Mouse (Mus musculus) midbrain, embryonic 12.5 days (tissue): ENCODE data around the gene Hoxb4. TPM values are rescaled to one million over a fixed set of nuclear protein-coding genes. Genes with fewer than 3 reads are reported as not detected.

Experiments
- ATAC-seq: fragments of 200-750 bp; cut with Nextera tagmentation; 2 replicates; pipeline ENCODE4 v1.8.0; 2017; ENCODE audit warnings: low read depth, moderate TSS enrichment, moderate library complexity; ENCODE audit not compliant: low FRiP score
- H3K27ac ChIP-seq: fragments of 300-500 bp; sonication (generic); replicated peaks from 2 replicates; pipeline ENCODE4 v1.5.1; 2016; ENCODE audit warnings: mild to moderate bottlenecking
- H3K27me3 ChIP-seq: fragments of 300-500 bp; sonication (generic); 2 replicates; pipeline ENCODE4 v1.6.1; 2016; ENCODE audit warnings: mild to moderate bottlenecking
- H3K36me3 ChIP-seq: fragments of 300-500 bp; sonication (generic); 2 replicates; pipeline ENCODE4 v1.6.1; 2016
- H3K4me1 ChIP-seq: fragments of 300-500 bp; sonication (generic); 2 replicates; pipeline ENCODE4 v1.6.1; 2016
- H3K4me2 ChIP-seq: fragments of 300-500 bp; sonication (generic); replicated peaks from 2 replicates; pipeline ENCODE4 v1.6.1; 2016; ENCODE audit warnings: mild to moderate bottlenecking, moderate library complexity
- H3K4me3 ChIP-seq: fragments of 300-500 bp; sonication (generic); 2 replicates; pipeline ENCODE4 v1.5.1; 2016; ENCODE audit warnings: mild to moderate bottlenecking
- H3K9ac ChIP-seq: fragments of 300-500 bp; sonication (generic); replicated peaks from 2 replicates; pipeline ENCODE4 v1.6.1; 2016; ENCODE audit warnings: mild to moderate bottlenecking, moderate library complexity
- H3K9me3 ChIP-seq: fragments of 300-500 bp; sonication (generic); 2 replicates; pipeline ENCODE4 v1.6.1; 2016; ENCODE audit warnings: mild to moderate bottlenecking
- WGBS: fragments of 180-500 bp; shearing (Covaris S2); methylation state at CpG from one replicate; pipeline ENCODE4 v1.1.7; 2016; 5-methylcytosine and 5-hydroxymethylcytosine counted together
- polyA plus RNA-seq: library from polyadenylated mRNA; unstranded; fragments of >200 nt; fragmentation: Nextera tagmentation; extraction: Ambion mirVana; gene quantifications from 2 replicates; pipeline ENCODE4 v1.2.1, GENCODE M21; 2016

Hoxb4 gene
- polyA plus RNA-seq, 1 experiment from 2014 or later = not detected

GRCm38 (mm10) chr11:96324125-96324524 is 6.1 kb downstream of the Hoxb4 start:
- no peak overlapping the region for H3K9ac ChIP-seq
- no peak for ATAC-seq

DNA sequence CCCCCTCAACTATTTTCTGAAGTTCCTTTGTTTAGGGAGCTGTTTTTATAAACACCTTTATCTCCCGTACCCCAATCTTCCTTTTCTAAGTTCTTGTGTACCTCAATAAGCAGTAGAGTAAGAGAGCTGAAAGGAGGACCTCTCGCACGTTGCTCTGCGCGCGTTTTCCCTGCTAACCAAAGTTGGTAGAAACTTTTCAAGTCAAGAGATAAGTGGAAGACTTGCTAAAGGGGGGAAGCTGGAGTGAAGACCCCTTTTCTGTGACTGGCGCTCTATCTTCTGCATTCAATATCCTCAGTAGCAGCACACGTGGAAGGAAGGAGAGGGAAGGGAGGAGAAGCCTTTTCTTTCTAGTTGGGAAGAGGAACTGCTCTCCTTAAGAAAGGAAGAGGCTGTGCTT is 6.9 kb downstream of the Hoxb4 start:
- no peak overlapping the region for H3K4me2 ChIP-seq
- 2% methylated on average over 8 of the region's 8 CpGs for WGBS
- no peak for ATAC-seq
- no peaks in the 10 kb centered on the region for H3K9me3 ChIP-seq
- H3K4me3 ChIP-seq = no peak overlapping the region
- no peaks in the 10 kb centered on the region for H3K4me1 ChIP-seq
- no peak overlapping the region for H3K27ac ChIP-seq
- H3K36me3 ChIP-seq = no peaks in the 10 kb centered on the region
- H3K27me3 ChIP-seq = peaks cover 100% of the 10 kb centered on the region
- no peak overlapping the region for H3K9ac ChIP-seq

More at GRCm38 (mm10) chr11:96324125-96324524, 6.1 kb downstream of the Hoxb4 start:
- Histone ChIP-seq H3K27me3 (peaks cover 100% of the 10 kb centered on the region), H3K4me2 (no peak overlapping the region), H3K9me3 (no peaks in the 10 kb centered on the region), H3K36me3 (no peaks in the 10 kb centered on the region), H3K4me3 (no peak overlapping the region), H3K27ac (no peak overlapping the region), H3K4me1 (0 out of 2 replicates have a peak, but pooled peaks cover under 1% of the 10 kb centered on the region)
- under 1% methylated on average over 5 of the region's 5 CpGs for WGBS

DNA sequence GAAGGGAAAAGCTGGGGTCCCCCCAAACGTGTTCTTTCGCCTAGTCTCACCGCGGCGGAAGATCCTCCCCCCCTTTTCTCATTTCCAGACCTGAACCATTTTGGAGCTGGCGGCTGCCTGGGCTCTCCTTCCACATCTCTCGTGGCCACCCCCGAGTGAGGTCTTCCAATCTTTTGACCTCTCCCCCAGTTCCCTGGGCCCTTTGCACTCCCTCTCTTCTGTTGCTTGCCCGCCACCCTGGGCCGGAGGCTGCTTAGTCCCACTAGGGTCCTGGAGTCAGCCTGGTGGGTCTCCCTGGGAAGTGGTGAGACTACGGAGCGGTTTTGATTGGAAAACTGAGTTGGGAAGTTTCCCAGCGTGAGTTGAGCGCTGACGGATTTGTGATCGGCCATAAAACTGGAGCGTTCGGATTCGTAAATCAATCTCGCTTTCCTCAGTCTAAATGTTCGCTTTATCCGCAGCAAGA is 7.7 kb downstream of the Hoxb4 start:
- H3K27ac ChIP-seq = no peak overlapping the region
- H3K27me3 ChIP-seq = peaks cover 100% of the 10 kb centered on the region
- no peak for ATAC-seq
- H3K4me2 ChIP-seq = no peak overlapping the region
- H3K4me1 ChIP-seq = no peaks in the 10 kb centered on the region
- no peak overlapping the region for H3K9ac ChIP-seq
- H3K4me3 ChIP-seq = no peak overlapping the region
- no peaks in the 10 kb centered on the region for H3K9me3 ChIP-seq
- 2% methylated on average over 22 of the region's 22 CpGs for WGBS
- no peaks in the 10 kb centered on the region for H3K36me3 ChIP-seq

- no peak overlapping the region for H3K4me2 ChIP-seq
- no peaks in the 10 kb centered on the region for H3K36me3 ChIP-seq
- peaks cover 100% of the 10 kb centered on the region for H3K27me3 ChIP-seq
- no peaks in the 10 kb centered on the region for H3K9me3 ChIP-seq
- no peak overlapping the region for H3K9ac ChIP-seq
- no peaks in the 10 kb centered on the region for H3K4me1 ChIP-seq
- ATAC-seq = no peak
- no peak overlapping the region for H3K4me3 ChIP-seq
- WGBS = 2% methylated on average over 12 of the region's 12 CpGs
- H3K27ac ChIP-seq = no peak overlapping the region
Measured at GRCm38 (mm10) chr11:96326705-96327104, 8.6 kb downstream of the Hoxb4 start.

GRCm38 (mm10) chr11:96327122-96327521 is 9.1 kb downstream of the Hoxb4 start:
- Histone ChIP-seq H3K9ac (no peak overlapping the region), H3K27me3 (peaks cover 100% of the 10 kb centered on the region), H3K4me3 (no peak overlapping the region), H3K4me1 (no peaks in the 10 kb centered on the region), H3K36me3 (no peaks in the 10 kb centered on the region), H3K4me2 (no peak overlapping the region), H3K9me3 (no peaks in the 10 kb centered on the region), H3K27ac (no peak overlapping the region)
- ATAC-seq = no peak
- WGBS = 2% methylated on average over 7 of the region's 7 CpGs

DNA sequence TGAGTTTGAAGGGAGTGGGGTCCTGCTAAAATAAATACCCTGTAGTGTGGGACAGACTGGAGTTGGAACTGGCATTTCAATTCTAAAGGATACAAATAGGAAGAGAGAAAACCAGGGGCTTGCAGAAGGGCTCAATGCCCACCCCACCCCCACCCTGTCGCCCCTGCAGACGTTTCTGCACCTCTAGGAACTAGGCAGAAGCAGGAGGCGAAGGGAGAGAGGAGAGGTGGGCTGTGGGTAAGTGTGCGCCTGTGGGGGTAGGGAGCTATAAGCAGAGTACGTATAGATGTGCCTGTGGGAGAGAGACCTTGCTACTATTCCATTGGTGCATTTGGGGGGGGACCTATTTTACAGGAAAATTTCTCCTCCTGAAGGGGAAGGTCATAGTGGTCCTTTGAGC is 9.7 kb downstream of the Hoxb4 start:
- 0% methylated on average over 5 of the region's 5 CpGs for WGBS
- Histone ChIP-seq H3K4me1 (0 out of 2 replicates have a peak, but pooled peaks cover 2% of the 10 kb centered on the region), H3K4me3 (no peak overlapping the region), H3K27ac (no peak overlapping the region), H3K36me3 (no peaks in the 10 kb centered on the region), H3K9ac (no peak overlapping the region), H3K9me3 (no peaks in the 10 kb centered on the region), H3K27me3 (peaks cover 100% of the 10 kb centered on the region), H3K4me2 (no peak overlapping the region)
- ATAC-seq = no peak

DNA sequence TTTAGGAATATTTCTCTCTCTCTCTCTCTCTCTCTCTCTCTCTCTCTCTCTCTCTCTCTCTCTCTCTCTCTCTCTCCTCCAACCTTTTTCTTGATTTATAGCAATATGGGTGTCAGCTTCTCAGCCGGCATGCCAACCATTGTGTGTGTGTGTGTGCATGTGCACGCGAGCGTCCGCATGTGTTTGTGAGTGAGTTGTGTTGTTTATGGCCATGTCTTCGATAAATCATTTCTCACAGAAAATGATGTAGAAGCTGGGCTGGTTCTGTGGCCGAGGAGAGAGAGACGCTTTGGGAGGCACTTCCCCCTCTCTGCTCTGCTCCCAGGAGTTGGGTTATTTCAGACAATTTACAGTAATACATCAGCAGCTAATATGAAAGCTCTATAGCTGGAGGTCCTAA is 10.5 kb downstream of the Hoxb4 start:
- no peak overlapping the region for H3K27ac ChIP-seq
- H3K4me3 ChIP-seq = no peak overlapping the region
- 5% methylated on average over 8 of the region's 8 CpGs for WGBS
- H3K4me2 ChIP-seq = no peak overlapping the region
- H3K9ac ChIP-seq = no peak overlapping the region
- peaks cover 100% of the 10 kb centered on the region for H3K27me3 ChIP-seq
- no peaks in the 10 kb centered on the region for H3K36me3 ChIP-seq
- no peaks in the 10 kb centered on the region for H3K9me3 ChIP-seq
- 0 out of 2 replicates have a peak, but pooled peaks cover 3% of the 10 kb centered on the region for H3K4me1 ChIP-seq
- no peak for ATAC-seq

DNA sequence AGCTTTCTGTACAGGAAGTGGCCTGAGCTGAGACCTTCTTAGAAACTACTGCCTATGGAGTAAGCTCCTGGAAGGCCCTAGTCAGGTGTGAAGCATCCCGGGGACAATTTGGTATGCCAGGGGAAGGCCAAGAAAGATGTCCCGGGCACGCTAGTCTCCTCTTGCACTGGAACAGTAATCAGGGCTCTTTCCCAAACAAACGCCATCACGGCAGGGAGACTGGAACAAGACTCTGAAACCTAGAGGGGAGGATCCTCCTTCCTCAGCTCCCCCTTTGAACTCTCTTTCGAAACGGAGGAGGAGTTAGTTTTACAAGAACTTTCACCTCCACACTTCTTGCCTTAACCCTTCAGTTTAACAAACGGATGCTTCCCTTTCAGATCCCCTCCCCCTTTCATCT is 14.0 kb downstream of the Hoxb4 start:
- no peak overlapping the region for H3K4me3 ChIP-seq
- no peak overlapping the region for H3K9ac ChIP-seq

GRCm38 (mm10) chr11:96332618-96333032 is 14.6 kb downstream of the Hoxb4 start:
- no peak overlapping the region for H3K4me2 ChIP-seq
- WGBS = under 1% methylated on average over 34 of the region's 35 CpGs
- 0 out of 2 replicates have a peak overlapping the region, but pooled peaks have one; percentile 9 for H3K4me3 ChIP-seq
- no peaks in the 10 kb centered on the region for H3K36me3 ChIP-seq
- H3K27ac ChIP-seq = no peak overlapping the region
- 0 out of 2 replicates have a peak, but pooled peaks cover 3% of the 10 kb centered on the region for H3K4me1 ChIP-seq
- ATAC-seq = no peak
- no peak overlapping the region for H3K9ac ChIP-seq
- H3K9me3 ChIP-seq = no peaks in the 10 kb centered on the region
- peaks cover 100% of the 10 kb centered on the region for H3K27me3 ChIP-seq

More for the DNA sequence above, 14.0 kb downstream of the Hoxb4 start:
- no peaks in the 10 kb centered on the region for H3K36me3 ChIP-seq
- WGBS = 0% methylated on average over 8 of the region's 8 CpGs
- no peak for ATAC-seq
- H3K9me3 ChIP-seq = no peaks in the 10 kb centered on the region
- no peak overlapping the region for H3K27ac ChIP-seq
- H3K4me1 ChIP-seq = 0 out of 2 replicates have a peak, but pooled peaks cover 3% of the 10 kb centered on the region
- H3K27me3 ChIP-seq = peaks cover 100% of the 10 kb centered on the region
- H3K4me2 ChIP-seq = no peak overlapping the region

DNA sequence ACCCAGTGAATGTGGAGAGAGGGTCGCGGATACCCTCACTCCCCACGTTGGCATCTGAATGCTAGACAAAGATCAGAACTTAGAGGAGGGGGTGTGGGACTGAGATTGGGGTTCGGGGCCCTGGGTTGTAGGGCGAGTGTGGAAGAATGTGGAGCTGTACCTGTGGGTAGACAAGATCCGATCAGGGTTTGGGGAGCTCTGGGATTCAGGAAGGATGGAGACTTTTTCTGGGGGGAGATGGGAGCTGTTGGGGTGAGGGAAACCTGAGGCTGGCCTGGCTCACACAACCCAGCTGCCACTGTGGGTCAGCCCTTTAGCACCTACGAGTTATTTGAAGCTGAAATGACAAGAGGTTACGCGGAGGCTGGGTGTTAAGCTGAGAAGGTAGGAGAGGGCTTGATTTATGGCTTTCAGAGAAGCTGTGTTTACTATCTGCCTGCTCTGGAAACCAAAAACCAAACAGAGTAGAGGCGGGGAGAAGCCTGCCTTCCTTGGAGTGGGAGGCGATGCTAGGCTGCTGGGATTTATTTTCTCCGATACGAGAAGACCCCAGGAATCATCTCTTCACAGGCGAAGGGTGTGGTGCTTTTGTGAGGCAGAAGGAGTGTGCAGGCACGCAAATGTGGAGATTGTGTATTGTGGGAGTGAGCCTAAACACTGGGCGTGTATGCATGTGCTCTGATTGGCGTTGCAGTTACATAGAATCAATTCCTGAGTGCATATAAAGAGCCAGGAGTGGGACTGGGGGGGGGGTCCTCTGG is 15.4 kb downstream of the Hoxb4 start:
- Histone ChIP-seq H3K36me3 (no peaks in the 10 kb centered on the region), H3K4me3 (no peak overlapping the region), H3K9me3 (no peaks in the 10 kb centered on the region), H3K27me3 (peaks cover 100% of the 10 kb centered on the region), H3K9ac (no peak overlapping the region), H3K27ac (no peak overlapping the region), H3K4me1 (0 out of 2 replicates have a peak, but pooled peaks cover 3% of the 10 kb centered on the region), H3K4me2 (no peak overlapping the region)
- WGBS = 3% methylated on average over 17 of the region's 17 CpGs
- no peak for ATAC-seq

DNA sequence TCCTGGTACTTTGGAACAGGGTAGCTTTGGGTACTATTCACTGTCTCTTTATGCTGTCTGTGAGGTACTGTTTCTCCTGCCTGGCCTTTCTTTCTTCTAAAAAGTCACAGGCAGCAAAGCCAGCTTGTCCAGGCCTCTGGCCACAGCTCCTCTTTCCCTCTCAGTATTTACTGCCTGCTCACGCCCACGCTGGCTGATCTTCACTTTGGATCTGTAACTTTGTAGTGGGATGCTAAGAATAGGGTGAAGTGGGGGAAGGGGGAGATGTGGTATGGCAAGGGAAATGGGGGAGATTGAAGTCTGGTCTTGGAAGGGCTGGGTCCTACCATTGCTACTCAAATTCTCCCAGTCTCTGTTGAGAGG is 15.9 kb downstream of the Hoxb4 start:
- no peaks in the 10 kb centered on the region for H3K36me3 ChIP-seq
- no peak overlapping the region for H3K27ac ChIP-seq
- no peak for ATAC-seq
- no peaks in the 10 kb centered on the region for H3K9me3 ChIP-seq
- H3K4me3 ChIP-seq = no peak overlapping the region
- H3K4me2 ChIP-seq = no peak overlapping the region
- H3K9ac ChIP-seq = no peak overlapping the region
- H3K27me3 ChIP-seq = peaks cover 100% of the 10 kb centered on the region
- WGBS = 0% methylated on average over 2 of the region's 2 CpGs
- 0 out of 2 replicates have a peak, but pooled peaks cover 3% of the 10 kb centered on the region for H3K4me1 ChIP-seq

DNA sequence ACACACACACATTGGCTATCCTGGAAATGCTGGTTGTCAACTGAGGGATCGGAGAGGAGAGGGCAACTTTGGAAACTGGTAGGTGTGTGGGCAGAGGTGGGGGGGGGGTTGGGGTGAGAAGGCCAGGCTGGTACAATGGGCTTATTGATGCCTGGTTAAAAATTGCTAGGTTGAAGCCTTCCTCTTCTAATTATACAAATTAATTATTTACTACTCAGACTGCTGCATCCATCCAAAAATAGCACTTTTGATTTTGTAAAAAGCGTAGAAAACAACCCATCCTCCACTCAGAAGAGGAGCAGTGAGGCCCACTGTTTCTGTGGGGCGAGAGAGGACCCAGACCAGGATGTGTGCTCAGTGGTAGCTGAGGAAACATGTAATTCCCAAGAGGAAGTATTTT is 16.9 kb downstream of the Hoxb4 start:
- Histone ChIP-seq H3K4me3 (no peak overlapping the region), H3K4me2 (no peak overlapping the region), H3K27me3 (peaks cover 100% of the 10 kb centered on the region), H3K36me3 (no peaks in the 10 kb centered on the region), H3K27ac (no peak overlapping the region), H3K9ac (no peak overlapping the region), H3K4me1 (0 out of 2 replicates have a peak, but pooled peaks cover 3% of the 10 kb centered on the region), H3K9me3 (no peaks in the 10 kb centered on the region)
- WGBS = 28% methylated on average over 3 of the region's 3 CpGs
- ATAC-seq = no peak
